Mouse (Mus musculus): ENCODE measurements at regions not wholly inside any gene's neighbourhood (a gene's known extent, or its start where the extent isn't known, plus 50 kb on each side); places are given as distances from the start of the nearest gene placed in this dataset.

DNA sequence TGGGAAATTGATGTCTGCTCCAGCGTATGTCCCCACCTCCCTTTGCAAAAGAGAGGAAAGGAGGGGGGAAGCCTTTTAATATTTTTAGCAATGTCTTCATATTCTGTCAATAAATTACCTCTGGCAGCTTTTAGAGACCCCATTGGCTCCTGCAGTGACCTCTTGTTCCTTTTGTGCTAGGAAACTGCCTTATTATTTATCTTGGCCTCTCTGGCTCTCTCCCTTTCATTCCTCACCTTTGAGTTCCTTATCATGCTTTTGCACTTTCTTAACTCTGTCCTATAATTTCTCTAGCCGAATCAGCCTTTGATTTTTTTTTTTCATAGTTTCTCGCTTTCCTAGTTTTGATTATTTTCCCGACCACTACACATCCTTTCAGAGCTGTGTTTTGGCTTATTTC lies 548.7 kb downstream of the Bnc2 start:
- no peaks in the 10 kb centered on the region for H3K4me1 ChIP-seq (ENCODE audit: control insufficient read depth in 1 of 2, insufficient read depth in 2 of 2)
- no peaks in the 10 kb centered on the region for H3K79me2 ChIP-seq (replicated peaks; ENCODE audit: control insufficient read depth, extremely low read depth, insufficient read depth, poor library complexity, severe bottlenecking)
- no peak overlapping the region for H3K4me3 ChIP-seq (replicated peaks in 1 of 3; ENCODE audit: low read depth in 2 of 3, low read length in 2 of 3, poor library complexity in 1 of 3)
- H3K4me2 ChIP-seq (ENCODE audit: insufficient read depth, low read depth, poor library complexity, severe bottlenecking): no peak overlapping the region
- H3K9ac ChIP-seq (ENCODE audit: insufficient read depth, low read depth): no peak overlapping the region
- H3K9me3 ChIP-seq (replicated peaks; ENCODE audit: low read length): peaks cover 80% of the 10 kb centered on the region
- no peaks in the 10 kb centered on the region for H3K27me3 ChIP-seq (replicated peaks)
- dilution Hi-C loops (cut with MboI; ENCODE audit: extremely low pct_ligation_motif_present, extremely low pct_unique_long_range_greater_than_20kb, low sequenced_read_pairs) (no loop called here), in situ Hi-C loops (cut with MboI; ENCODE audit: low pct_ligation_motif_present, low pct_unique_long_range_greater_than_20kb, low sequenced_read_pairs) (no loop called here)
- DNase-seq (ENCODE audit: extremely low read depth): no peak
- H3K27ac ChIP-seq (ENCODE audit: insufficient read depth, low read depth): no peak overlapping the region
- no peaks in the 10 kb centered on the region for H3K36me3 ChIP-seq (replicated peaks in 1 of 2; ENCODE audit: control insufficient read depth in 1 of 2, insufficient read depth in 1 of 2, low read length in 1 of 2)
- TF ChIP-seq ZMIZ1 (IDR thresholded peaks at IDR 0.05; ENCODE audit: low read depth, low read length) (no peak), GABPA (IDR thresholded peaks at IDR 0.05; ENCODE audit: insufficient replicate concordance, low read depth, low read length) (no peak), POLR2AphosphoS2 (IDR thresholded peaks at IDR 0.05; ENCODE audit: low read depth, low read length) (no peak)

DNA sequence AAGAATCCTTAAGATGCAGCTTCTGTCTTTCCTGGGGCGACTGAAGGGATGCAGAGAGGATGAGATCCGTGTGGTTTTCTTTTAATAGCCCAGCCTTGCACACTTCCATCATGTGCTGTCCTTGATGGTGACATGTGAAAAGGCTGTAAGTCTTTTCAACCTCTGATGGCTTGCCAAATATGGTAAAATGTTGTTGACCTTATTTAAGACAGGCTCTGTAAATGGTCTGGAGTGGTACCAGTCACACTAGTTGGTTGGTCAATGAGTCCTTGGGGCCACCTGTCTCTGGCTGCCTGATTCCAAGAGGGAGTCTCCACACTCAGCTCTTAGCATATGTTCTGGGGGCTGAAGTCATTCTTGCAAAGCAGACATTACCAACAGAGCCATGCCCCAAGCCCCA lies 547.7 kb downstream of the Bnc2 start:
- no peak overlapping the region for H3K27ac ChIP-seq (ENCODE audit: insufficient read depth, low read depth)
- no peak overlapping the region for H3K4me3 ChIP-seq (replicated peaks in 1 of 3; ENCODE audit: low read depth in 2 of 3, low read length in 2 of 3, poor library complexity in 1 of 3)
- H3K4me2 ChIP-seq (ENCODE audit: insufficient read depth, low read depth, poor library complexity, severe bottlenecking): no peak overlapping the region
- peaks cover 79% of the 10 kb centered on the region for H3K9me3 ChIP-seq (replicated peaks; ENCODE audit: low read length)
- DNase-seq (ENCODE audit: extremely low read depth): no peak
- TF ChIP-seq NELFE (IDR thresholded peaks at IDR 0.05; ENCODE audit: low read depth, low read length) (no peak), NRF1 (IDR thresholded peaks at IDR 0.05; ENCODE audit: low read depth, low read length) (no peak), ZMIZ1 (IDR thresholded peaks at IDR 0.05; ENCODE audit: low read depth, low read length) (no peak), RAD21 (IDR thresholded peaks at IDR 0.05; ENCODE audit: low read depth, low read length) (no peak), PAX5 (IDR thresholded peaks at IDR 0.05; ENCODE audit: low read length) (no peak), CTCF (conservative IDR thresholded peaks at IDR 0.05 in 1 of 2, IDR thresholded peaks at IDR 0.05 in 1 of 2; ENCODE audit: low read depth in 2 of 2, low read length in 2 of 2) (no peak), USF1 (IDR thresholded peaks at IDR 0.05; ENCODE audit: low read depth, low read length) (no peak), ZC3H11A (IDR thresholded peaks at IDR 0.05; ENCODE audit: low read depth, low read length) (no peak), MAZ (IDR thresholded peaks at IDR 0.05; ENCODE audit: low read depth, low read length) (no peak), UBTF (IDR thresholded peaks at IDR 0.05; ENCODE audit: low read depth, low read length) (no peak), MAFK (IDR thresholded peaks at IDR 0.05; ENCODE audit: insufficient replicate concordance, low read length) (no peak), MAX (IDR thresholded peaks at IDR 0.05; ENCODE audit: low read length) (no peak)
- no peaks in the 10 kb centered on the region for H3K36me3 ChIP-seq (replicated peaks in 1 of 2; ENCODE audit: control insufficient read depth in 1 of 2, insufficient read depth in 1 of 2, low read length in 1 of 2)
- dilution Hi-C loops (cut with MboI; ENCODE audit: extremely low pct_ligation_motif_present, extremely low pct_unique_long_range_greater_than_20kb, low sequenced_read_pairs): no loop called here
- no peaks in the 10 kb centered on the region for H3K4me1 ChIP-seq (ENCODE audit: control insufficient read depth in 1 of 2, insufficient read depth in 2 of 2)
- no peaks in the 10 kb centered on the region for H3K27me3 ChIP-seq (replicated peaks)
- H3K9ac ChIP-seq (ENCODE audit: insufficient read depth, low read depth): no peak overlapping the region
- in situ Hi-C loops (cut with MboI; ENCODE audit: low pct_ligation_motif_present, low pct_unique_long_range_greater_than_20kb, low sequenced_read_pairs): no loop called here
- H3K79me2 ChIP-seq (replicated peaks; ENCODE audit: control insufficient read depth, extremely low read depth, insufficient read depth, poor library complexity, severe bottlenecking): no peaks in the 10 kb centered on the region
